In genomic region chr5:41763731-41764721, GRCm38 (mm10) we compare ENCODE assay signal across 8 mouse cellular contexts. TPM values are rescaled to one million over a fixed set of nuclear protein-coding genes. Genes with fewer than 3 reads are reported as not detected.
A peak's percentile ranks its signal among the peaks of the same experiment; 100 is the strongest.
DNase-seq lines count a peak whose midpoint lies in the region; ATAC-seq and TF ChIP-seq lines count a peak whose summit lies in the region.

Nkx3-2 (minus strand) TSS chr5:41764501.

- DNase-seq in heart, postnatal 0 days (ENCODE audit: low spot score), result no peak
- no peak for DNase-seq in heart, adult 9 months (ENCODE audit: low spot score in 2 of 2)
- peak; percentile 89 for DNase-seq in embryo, embryonic 10.5 days (ENCODE audit: low spot score)
- peak; percentile 21 for DNase-seq in induced T-regulatory cell, adult 2 months (ENCODE audit: low read depth)
- DNase-seq in gastrocnemius, postnatal 25 days, result no peak
- DNase-seq in left cerebral cortex, adult 2 months (ENCODE audit: extremely low spot score in 1 of 2, low spot score in 2 of 2), result no peak
- no peak for DNase-seq in c-Kit-positive CD71-positive TER-119-positive erythroid progenitor cells, embryonic 14.5 days (ENCODE audit: low spot score)

- no peak for TF ChIP-seq CTCF in heart, postnatal 0 days (IDR thresholded peaks at IDR 0.05; ENCODE audit: low read depth)
- no peak for TF ChIP-seq CTCF in left cerebral cortex, adult 2 months (IDR thresholded peaks at IDR 0.05)

- H3K9me3 ChIP-seq in heart, postnatal 0 days (replicated peaks; ENCODE audit: control insufficient read depth, low read length), result no peaks in the 10 kb centered on the region
- no peaks in the 10 kb centered on the region for H3K9me3 ChIP-seq in neural tube, embryonic 12.5 days

- H3K4me3 ChIP-seq in heart, postnatal 0 days (ENCODE audit: low read depth, low read length), result peak within 1 kb of the TSS; percentile 37
- H3K4me3 ChIP-seq in neural tube, embryonic 12.5 days, result peak within 1 kb of the TSS; percentile 34
- no peak within 1 kb of the TSS for H3K4me3 ChIP-seq in left cerebral cortex, adult 2 months

- peak within 1 kb of the TSS; percentile 55 for H3K4me2 ChIP-seq in heart, postnatal 0 days (ENCODE audit: low read depth, low read length)
- peak within 1 kb of the TSS; percentile 61 for H3K4me2 ChIP-seq in neural tube, embryonic 12.5 days (replicated peaks)

- peaks cover 88% of the 10 kb centered on the region for H3K27me3 ChIP-seq in heart, postnatal 0 days (ENCODE audit: control insufficient read depth, insufficient read depth, low read length)
- H3K27me3 ChIP-seq in neural tube, embryonic 12.5 days (replicated peaks), result peaks cover 86% of the 10 kb centered on the region

- no peak for TF ChIP-seq EP300 in heart, postnatal 0 days (IDR thresholded peaks at IDR 0.05; ENCODE audit: low read depth)

- H3K9ac ChIP-seq in heart, postnatal 0 days (replicated peaks; ENCODE audit: low read depth, low read length), result no peak within 1 kb of the TSS
- peak within 1 kb of the TSS; percentile 39; the same call in 1 of the 2 replicates for H3K9ac ChIP-seq in neural tube, embryonic 12.5 days

- H3K36me3 ChIP-seq in heart, postnatal 0 days (replicated peaks; ENCODE audit: control insufficient read depth, insufficient read depth, low read length), result no peaks in the 10 kb centered on the region
- H3K36me3 ChIP-seq in neural tube, embryonic 12.5 days, result no peaks in the 10 kb centered on the region

- intact Hi-C loops in left cerebral cortex, adult 2 months (cut with DNase I), result no loop called here

- no peak within 1 kb of the TSS for H3K27ac ChIP-seq in heart, postnatal 0 days (ENCODE audit: low read depth)
- no peak within 1 kb of the TSS for H3K27ac ChIP-seq in neural tube, embryonic 12.5 days
- no peak within 1 kb of the TSS for H3K27ac ChIP-seq in left cerebral cortex, adult 2 months

- WGBS in heart, postnatal 0 days, result under 1% methylated on average over 75 of the region's 79 CpGs
- WGBS in neural tube, embryonic 12.5 days, result under 1% methylated on average over 79 of the region's 79 CpGs

- peak; percentile 23; the same call in 1 of the 2 replicates for ATAC-seq in heart, postnatal 0 days (ENCODE audit: insufficient read depth, low read depth)
- ATAC-seq in neural tube, embryonic 12.5 days (ENCODE audit: low FRiP score, low read depth), result peak; percentile 55

- no peaks in the 10 kb centered on the region for H3K4me1 ChIP-seq in heart, postnatal 0 days (ENCODE audit: control insufficient read depth, insufficient read depth)
- peaks cover 34% of the 10 kb centered on the region for H3K4me1 ChIP-seq in neural tube, embryonic 12.5 days

RNA-seq across cellular contexts. Expression of gene Nkx3-2, which starts in this region (rescaled TPM):
- not detected in 2 replicates for total RNA-seq in heart, postnatal 0 days (2014; rRNA removed; ENCODE audit: low replicate concordance)
- not detected in 2 replicates for polyA plus RNA-seq in heart, postnatal 0 days (2015; fragmentation: Nextera tagmentation; extraction: Ambion mirVana)
- 2.1 and 4.0 TPM in 2 replicates for polyA plus RNA-seq in neural tube, embryonic 12.5 days (2016; fragmentation: Nextera tagmentation; extraction: Ambion mirVana)
- under 1 TPM in 1 of 2 experiments, not detected in 1; 0.15 TPM for total RNA-seq in gastrocnemius, postnatal 25 days (2021)
- not detected for total RNA-seq in left cerebral cortex, adult 2 months (2021)

Comparison
In these comparisons a context has a peak if more than half of its experiments do, and no peak if none do; other contexts are left out.
1. Peak in ATAC-seq, H3K4me3 ChIP-seq and H3K4me2 ChIP-seq in heart, postnatal 0 days; RNA of the gene not detected or under 1 TPM.
2. DNase-seq: peak in embryo, embryonic 10.5 days (single experiment) and induced T-regulatory cell, adult 2 months (single experiment); none in heart, postnatal 0 days (single experiment), heart, adult 9 months (0 of 2), gastrocnemius, postnatal 25 days (single experiment), left cerebral cortex, adult 2 months (0 of 2) and c-Kit-positive CD71-positive TER-119-positive erythroid progenitor cells, embryonic 14.5 days (single experiment).